Mouse (Mus musculus) frontal cortex, adult (tissue): Measurements from ENCODE around the gene Epgn.

Source experiments
- ATAC-seq: cut with Nextera tagmentation; 2 replicates; pipeline ENCODE4 v1.9.2; 2017; ENCODE audit warnings: mild to moderate bottlenecking, moderate library complexity, mixed read lengths; ENCODE audit not compliant: low TSS enrichment

Epgn gene

GRCm38 (mm10) chr5:91027164-91027563 is at the start of gene Epgn:
Gene Epgn, plus strand, starts transcription at chr5:91027464.
- no peak for ATAC-seq

- ATAC-seq, result peak; percentile 70
These were observed 47.0 kb upstream of the Epgn start for GRCm38 (mm10) chr5:90980297-90980696.

GRCm38 (mm10) chr5:90987605-90988004 is 39.7 kb upstream of the Epgn start:
- ATAC-seq, result no peak

GRCm38 (mm10) chr5:90988149-90988548 is 39.1 kb upstream of the Epgn start:
- no peak for ATAC-seq

GRCm38 (mm10) chr5:90988592-90988991 is 38.7 kb upstream of the Epgn start:
- no peak for ATAC-seq

- ATAC-seq, result no peak
These were observed 27.3 kb upstream of the Epgn start for GRCm38 (mm10) chr5:90999942-91000341.

GRCm38 (mm10) chr5:91015216-91015615 is 12.0 kb upstream of the Epgn start:
- ATAC-seq, result no peak

GRCm38 (mm10) chr5:91023114-91023513 is 4.2 kb upstream of the Epgn start:
- no peak for ATAC-seq

- ATAC-seq, result no peak
These were observed 576 bp downstream of the Epgn start for GRCm38 (mm10) chr5:91027840-91028239.

- ATAC-seq, result no peak
These were observed 3.4 kb downstream of the Epgn start for GRCm38 (mm10) chr5:91030629-91031028.

- no peak for ATAC-seq
These were observed 8.1 kb downstream of the Epgn start for GRCm38 (mm10) chr5:91035341-91035740.

- ATAC-seq, result no peak
These were observed 9.4 kb downstream of the Epgn start for GRCm38 (mm10) chr5:91036628-91037027.

GRCm38 (mm10) chr5:91037756-91038155 is 10.5 kb downstream of the Epgn start:
- ATAC-seq, result no peak

GRCm38 (mm10) chr5:91038547-91038946 is 11.3 kb downstream of the Epgn start:
- ATAC-seq, result 0 out of 2 replicates have a peak, but pooled peaks have one; percentile 50

GRCm38 (mm10) chr5:91038963-91039362 is 11.7 kb downstream of the Epgn start:
- ATAC-seq, result no peak

GRCm38 (mm10) chr5:91047987-91048386 is 20.7 kb downstream of the Epgn start:
- ATAC-seq, result no peak

GRCm38 (mm10) chr5:91048397-91048796 is 21.1 kb downstream of the Epgn start:
- no peak for ATAC-seq

- no peak for ATAC-seq
These were observed 45.1 kb downstream of the Epgn start for GRCm38 (mm10) chr5:91072340-91072739.

GRCm38 (mm10) chr5:91073626-91074025 is 46.4 kb downstream of the Epgn start:
- no peak for ATAC-seq

- no peak for ATAC-seq
These were observed 46.8 kb downstream of the Epgn start for GRCm38 (mm10) chr5:91074026-91074425.

GRCm38 (mm10) chr5:91074450-91074950 is 47.2 kb downstream of the Epgn start, which contains the start of gene Ereg:
Gene Ereg, plus strand, starts transcription at chr5:91074622.
- peak; percentile 31 for ATAC-seq

GRCm38 (mm10) chr5:91075021-91075420 is 47.8 kb downstream of the Epgn start:
- ATAC-seq, result no peak

GRCm38 (mm10) chr5:91083016-91083415 is 55.8 kb downstream of the Epgn start:
- ATAC-seq, result peak; percentile 70
